Mouse (Mus musculus): ENCODE measurements around the gene N4bp2.
A peak's percentile ranks its signal among the peaks of the same experiment; 100 is the strongest.
"Not testable (repeated sequence)": the region's sequence is repeated elsewhere in the genome, so short reads cannot be mapped to it uniquely, and the experiment has no call there.

Gene N4bp2

DNA sequence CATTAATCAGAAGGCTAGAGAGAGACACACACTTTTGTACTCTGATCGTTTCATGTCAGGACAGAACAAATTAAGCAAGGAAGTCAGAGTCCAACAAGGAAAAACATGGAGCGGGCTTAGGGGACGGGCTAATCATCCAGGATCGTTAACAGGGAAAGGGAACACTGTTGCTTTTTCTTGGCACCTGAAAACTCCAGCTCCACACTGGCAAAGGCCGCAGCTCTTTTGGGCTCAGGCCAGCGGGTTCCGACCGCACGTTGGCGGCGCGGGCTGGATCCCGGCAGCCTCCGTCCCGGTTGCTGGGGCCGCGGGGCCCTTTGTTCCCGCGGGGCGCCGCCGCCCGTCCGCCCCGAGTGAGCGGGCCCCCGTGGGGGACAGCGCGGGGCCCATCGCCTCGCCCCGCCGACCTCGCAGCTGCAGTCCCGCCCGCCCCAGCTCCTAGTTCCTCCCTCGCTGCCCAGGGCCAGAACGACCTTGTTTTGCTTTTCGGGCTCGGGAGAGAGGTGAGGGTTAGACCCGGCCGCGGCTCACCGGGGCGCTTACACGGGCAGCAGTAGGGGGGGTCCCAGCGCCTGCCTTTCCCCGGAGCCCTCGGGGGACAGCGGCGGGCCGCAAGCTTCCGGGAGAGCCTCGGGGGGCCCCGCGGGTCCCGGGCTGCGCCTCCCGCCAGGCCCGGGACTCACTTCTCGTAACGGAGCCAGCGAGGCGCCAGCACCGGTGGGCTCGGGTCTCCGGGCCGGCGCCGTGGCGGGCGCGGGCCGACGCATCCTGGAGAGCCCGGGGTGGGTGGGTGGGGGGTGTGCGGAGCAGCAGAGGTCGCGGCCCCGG is at the start of gene N4bp2:
Gene N4bp2, plus strand, starts transcription at position 434 of the 828 bp plus-strand sequence.
- DNase-seq (ENCODE audit: low read depth, low spot score) = peak; percentile 63

DNA sequence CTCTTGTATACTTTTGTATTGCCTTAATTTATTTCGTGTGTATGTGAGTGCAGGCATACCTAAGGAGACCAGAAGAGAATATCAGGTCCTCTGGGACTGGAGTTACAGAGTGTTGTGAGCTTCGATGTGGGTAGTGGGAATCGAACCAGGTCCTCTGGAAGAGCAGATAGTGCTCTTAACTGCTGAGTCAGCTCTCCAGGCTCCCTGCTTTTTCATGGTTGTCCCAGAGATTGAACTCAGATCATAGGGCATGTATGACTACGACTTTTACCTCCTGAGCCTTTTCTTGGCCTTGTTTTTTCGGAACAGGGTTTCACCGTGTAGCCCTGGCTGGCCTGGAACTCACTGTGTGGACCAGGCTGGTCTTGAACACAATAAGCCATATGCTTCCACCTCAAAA is 48.2 kb upstream of the N4bp2 start:
- no peak for DNase-seq (ENCODE audit: low read depth, low spot score)

- no peak for DNase-seq (ENCODE audit: low read depth, low spot score)
Measured at GRCm38 (mm10) chr5:65717063-65717902, 46.0 kb upstream of the N4bp2 start.

DNA sequence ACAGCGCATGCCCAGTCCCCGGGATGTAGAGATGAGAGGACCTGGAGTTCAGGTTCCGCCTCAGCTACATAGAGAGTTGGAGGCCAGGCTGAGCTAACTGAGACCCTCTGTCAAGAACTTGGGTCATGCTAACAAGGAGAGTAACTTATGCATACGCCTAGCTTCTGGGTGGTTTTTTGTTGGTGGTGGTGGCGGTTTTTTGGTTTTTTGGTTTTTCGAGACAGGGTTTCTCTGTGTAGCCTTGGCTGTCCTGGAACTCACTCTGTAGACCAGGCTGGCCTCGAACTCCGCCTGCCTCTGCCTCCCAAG is 45.5 kb upstream of the N4bp2 start:
- DNase-seq (ENCODE audit: low read depth, low spot score) = not testable (repeated sequence)

GRCm38 (mm10) chr5:65718368-65718767 is 45.0 kb upstream of the N4bp2 start:
- no peak for DNase-seq (ENCODE audit: low read depth, low spot score)

DNA sequence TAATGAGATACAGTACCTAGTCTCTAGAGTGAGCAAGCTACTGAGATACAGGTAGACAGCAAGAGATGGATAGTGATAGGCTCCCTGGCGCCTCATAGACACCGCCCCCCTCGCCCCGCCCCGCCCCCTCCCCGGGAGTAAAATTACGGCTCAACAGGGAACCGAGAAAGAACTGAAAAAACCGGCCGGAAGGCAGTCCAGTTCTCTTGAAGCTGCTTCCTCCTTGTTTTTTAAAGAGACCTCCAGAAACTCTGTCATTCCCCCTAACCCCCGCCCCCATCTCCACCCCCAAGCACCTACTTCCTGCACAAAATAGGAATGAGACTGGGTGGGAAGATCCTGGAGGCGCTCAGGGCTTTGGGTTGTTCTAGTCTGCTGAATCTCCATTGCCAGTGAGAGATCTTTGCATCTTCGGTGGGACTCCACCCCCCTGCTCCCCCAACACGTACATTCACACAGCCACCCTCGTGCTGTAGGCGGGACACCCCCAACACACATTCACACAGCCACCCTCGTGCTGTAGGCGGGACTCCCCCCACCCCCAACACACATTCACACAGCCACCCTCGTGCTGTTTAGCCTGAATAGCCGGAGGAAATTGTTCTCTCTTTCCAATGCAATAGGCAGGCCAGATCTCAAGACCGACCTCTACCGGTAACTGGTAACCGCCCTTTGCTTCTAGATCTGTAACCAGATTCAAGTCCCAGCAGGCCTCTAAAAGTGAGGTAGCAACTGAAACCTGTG is 38.8 kb upstream of the N4bp2 start:
- DNase-seq (ENCODE audit: low read depth, low spot score) = peak; percentile 84

DNA sequence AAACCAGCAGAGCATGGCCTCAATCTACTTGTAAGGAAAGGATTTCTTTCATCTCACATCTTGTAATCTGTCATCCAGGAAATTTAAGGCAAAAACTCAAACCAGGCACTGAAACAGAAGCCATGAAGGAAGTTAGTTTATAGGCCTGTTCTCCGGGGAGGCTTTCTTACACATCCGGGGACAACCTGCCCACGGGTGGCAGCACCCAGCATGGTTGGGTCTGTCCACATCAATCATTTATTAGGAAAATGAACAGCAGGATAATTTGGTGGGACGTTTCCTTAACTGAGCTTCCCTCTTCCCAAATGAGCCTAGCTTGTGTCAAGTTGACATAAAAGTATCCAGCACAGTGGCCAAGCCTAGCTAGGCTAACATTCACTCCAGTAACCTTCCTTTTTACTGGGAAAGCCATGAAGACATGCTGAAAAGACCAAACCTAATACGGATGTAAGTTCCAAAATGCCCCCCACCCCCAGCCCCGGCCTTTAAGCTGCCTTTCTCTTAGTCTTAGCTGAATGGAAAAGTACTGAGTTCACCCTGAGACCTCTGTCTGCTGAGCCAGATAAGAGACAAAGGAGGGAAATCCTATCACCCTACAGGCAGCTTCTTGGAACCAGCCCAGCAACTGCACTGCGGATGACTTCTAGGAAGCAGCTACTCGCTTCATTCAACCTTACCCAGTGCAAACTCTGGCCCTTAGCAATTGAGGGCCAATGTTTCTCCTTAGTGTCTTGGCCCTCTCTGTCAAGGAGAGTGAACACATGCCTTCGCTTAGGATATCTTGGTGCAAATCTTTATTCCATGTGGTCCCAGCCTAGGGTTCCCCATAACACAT is 31.9 kb upstream of the N4bp2 start:
- no peak for DNase-seq (ENCODE audit: low read depth, low spot score)

GRCm38 (mm10) chr5:65735601-65736000 is 27.7 kb upstream of the N4bp2 start:
- DNase-seq (ENCODE audit: low read depth, low spot score) = no peak

GRCm38 (mm10) chr5:65739366-65739765 is 24.0 kb upstream of the N4bp2 start:
- DNase-seq (ENCODE audit: low read depth, low spot score) = no peak

DNA sequence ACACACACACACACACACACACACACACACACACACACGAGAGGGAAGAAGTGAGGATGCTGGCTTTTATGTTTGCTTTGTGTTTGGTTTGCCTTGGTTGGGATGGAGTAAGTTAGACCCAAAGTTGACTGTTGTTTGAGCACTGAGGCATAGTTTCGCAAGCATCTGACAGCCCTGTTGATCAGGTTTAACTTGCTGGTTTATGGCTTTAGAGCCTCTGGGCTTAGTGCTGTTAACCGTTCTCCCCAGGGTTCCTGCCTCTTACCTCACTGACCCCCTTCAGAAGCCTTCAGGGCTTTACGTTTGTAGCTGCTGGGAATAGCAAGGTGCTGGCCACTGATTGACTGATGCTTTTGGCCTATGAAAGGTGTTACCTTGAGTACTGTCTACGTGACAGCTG is 16.4 kb upstream of the N4bp2 start:
- no peak for DNase-seq (ENCODE audit: low read depth, low spot score)

DNA sequence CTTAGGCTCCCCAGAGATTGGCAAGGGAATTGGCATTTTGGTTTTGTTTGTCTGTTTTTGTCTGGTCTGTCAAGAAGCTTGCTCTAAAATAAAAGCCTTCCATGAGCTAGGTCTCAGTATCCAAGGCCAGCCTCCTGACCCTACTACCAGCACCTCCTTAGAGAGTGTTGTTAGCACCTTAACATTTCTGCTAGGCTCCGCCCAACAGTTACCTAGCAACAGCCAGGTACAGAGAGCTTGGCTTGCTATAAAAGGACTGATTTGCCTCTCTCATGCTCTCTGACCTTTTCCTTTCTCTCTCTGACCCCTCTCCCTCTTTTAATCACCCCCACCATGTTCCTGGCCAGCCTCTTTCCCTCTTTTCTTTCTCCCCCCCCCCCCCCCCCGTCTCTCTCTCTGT is 14.9 kb upstream of the N4bp2 start:
- no peak for DNase-seq (ENCODE audit: low read depth, low spot score)

GRCm38 (mm10) chr5:65748880-65749279 is 14.4 kb upstream of the N4bp2 start:
- no peak for DNase-seq (ENCODE audit: low read depth, low spot score)

DNA sequence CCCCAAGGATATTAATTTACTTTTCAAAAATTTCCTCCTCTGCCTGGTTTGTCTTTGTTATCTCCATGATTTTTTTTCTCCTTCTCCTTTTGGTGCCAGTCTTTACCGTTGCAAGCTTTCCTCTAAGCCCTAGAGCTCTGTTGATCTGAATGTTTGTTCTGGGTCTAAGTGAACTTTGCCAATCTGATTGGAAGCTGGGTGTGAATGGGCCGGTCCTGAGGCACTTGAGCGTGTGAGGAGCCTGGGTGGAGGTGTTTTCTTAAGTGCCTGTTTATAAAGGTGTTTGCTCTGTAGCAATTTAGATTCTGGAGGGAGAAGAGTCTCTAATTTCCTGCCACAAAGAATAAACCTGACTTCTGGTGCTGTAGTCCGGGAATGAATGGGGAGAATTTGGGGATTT is 11.3 kb upstream of the N4bp2 start:
- DNase-seq (ENCODE audit: low read depth, low spot score) = no peak

DNA sequence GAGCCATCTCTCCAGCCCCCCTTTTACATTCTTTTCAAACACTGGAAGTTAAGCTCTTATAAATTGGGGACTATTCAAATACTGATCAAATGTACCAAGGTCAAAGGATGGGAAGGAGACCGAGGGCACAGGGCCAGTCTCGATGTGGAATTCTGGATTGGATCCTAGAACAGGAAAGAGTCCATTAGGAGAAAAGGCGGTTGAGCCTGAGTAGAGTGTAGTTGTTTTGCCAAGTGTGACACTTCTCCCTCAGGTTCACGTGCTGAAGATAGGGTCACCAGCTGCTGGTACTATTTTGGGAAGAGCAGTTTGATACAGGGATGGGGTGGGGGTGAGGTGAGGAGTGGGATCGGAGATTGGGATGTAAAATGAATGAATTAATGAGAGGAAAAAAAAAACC is 7.5 kb upstream of the N4bp2 start:
- DNase-seq (ENCODE audit: low read depth, low spot score) = no peak

- DNase-seq (ENCODE audit: low read depth, low spot score) = no peak
Measured at GRCm38 (mm10) chr5:65757110-65757509, 6.2 kb upstream of the N4bp2 start.

- DNase-seq (ENCODE audit: low read depth, low spot score) = no peak
Measured at GRCm38 (mm10) chr5:65760041-65760440, 3.3 kb upstream of the N4bp2 start.

- DNase-seq (ENCODE audit: low read depth, low spot score) = no peak
Measured at GRCm38 (mm10) chr5:65760599-65760998, 2.7 kb upstream of the N4bp2 start.

DNA sequence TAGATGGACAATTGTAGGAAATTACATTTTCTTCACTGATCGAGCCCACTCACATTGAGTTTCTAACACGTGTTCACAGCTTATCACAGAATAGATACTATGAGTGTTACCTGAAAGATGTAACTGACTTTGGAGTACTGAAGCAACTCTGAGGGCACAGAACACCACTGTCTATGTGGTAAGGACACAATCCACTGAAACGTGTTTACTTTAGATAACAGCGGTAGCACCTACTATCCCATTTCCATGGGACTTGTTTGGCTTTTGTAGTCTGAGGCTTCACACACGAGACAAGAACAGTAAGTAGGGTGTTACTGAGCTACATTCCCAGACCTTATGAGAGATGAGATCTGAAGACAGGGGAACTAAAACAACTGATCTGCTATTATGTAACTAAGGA is 2.3 kb upstream of the N4bp2 start:
- DNase-seq (ENCODE audit: low read depth, low spot score) = no peak

DNA sequence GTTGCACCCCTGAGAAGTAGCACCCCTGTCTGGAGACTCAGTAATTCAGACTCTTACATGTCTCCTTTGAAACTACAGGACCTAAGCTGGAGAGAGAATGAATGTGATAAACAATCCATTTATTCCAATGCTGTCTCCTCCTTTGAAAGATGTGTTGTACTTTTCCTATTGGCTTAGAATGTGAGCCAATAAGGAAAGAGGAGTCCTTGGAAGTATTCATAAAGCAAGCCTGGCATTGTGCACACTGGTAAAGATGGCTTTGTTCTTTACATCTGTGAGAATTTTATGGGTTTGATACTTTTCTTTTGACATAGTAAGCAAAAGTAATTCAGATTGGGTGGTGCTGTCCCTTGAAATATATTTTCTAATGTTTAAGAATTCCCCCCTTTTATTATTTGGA is 1.4 kb upstream of the N4bp2 start:
- no peak for DNase-seq (ENCODE audit: low read depth, low spot score)

DNA sequence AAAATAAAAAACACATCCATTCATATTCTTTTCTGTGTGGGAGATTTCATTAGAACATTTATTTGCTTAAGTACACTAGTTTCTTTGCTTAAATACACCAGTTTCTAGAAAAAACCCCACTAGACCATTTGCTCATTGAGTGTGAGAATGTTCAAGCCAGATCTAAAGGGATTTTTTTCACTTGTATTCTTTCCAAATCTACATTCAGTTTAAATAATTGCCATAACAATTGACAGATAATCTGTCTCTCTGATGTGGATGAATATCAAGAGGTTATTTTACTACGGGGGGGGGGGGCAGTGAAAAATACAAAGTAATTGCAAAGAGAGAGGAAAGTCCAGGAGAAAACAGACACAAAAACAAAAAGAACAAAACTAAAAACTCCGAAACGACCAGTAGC is 635 bp upstream of the N4bp2 start:
- DNase-seq (ENCODE audit: low read depth, low spot score) = no peak
